Mouse (Mus musculus) midbrain, postnatal 0 days (tissue): ENCODE data around the gene Rhbdf1. TPM values are rescaled to one million over a fixed set of nuclear protein-coding genes. Genes with fewer than 3 reads are reported as not detected.
A peak's percentile ranks its signal among the peaks of the same experiment; 100 is the strongest.

Source experiments
- ATAC-seq: fragments of 200-750 bp; cut with Nextera tagmentation; 2 replicates; pipeline ENCODE4 v1.8.0; 2017; ENCODE audit warnings: moderate number of reproducible peaks, mild to moderate bottlenecking, moderate TSS enrichment, moderate library complexity; ENCODE audit not compliant: low FRiP score
- DNase-seq: peaks from one replicate; pipeline ENCODE4 v3.0.0-alpha.2; 2015; ENCODE audit warnings: low spot score
- H3K27ac ChIP-seq: fragments of 300-500 bp; sonication (generic); 2 replicates; pipeline ENCODE4 v1.5.1; 2014; ENCODE audit warnings: low read depth, mild to moderate bottlenecking, low read length, mixed read lengths
- H3K27me3 ChIP-seq: fragments of 300-500 bp; sonication (generic); 2 replicates; pipeline ENCODE4 v1.6.1; 2014; ENCODE audit warnings: low read length, control low read depth, mixed read lengths; ENCODE audit not compliant: insufficient read depth
- H3K36me3 ChIP-seq: fragments of 300-500 bp; sonication (generic); 2 replicates; pipeline ENCODE4 v1.6.1; 2014; ENCODE audit warnings: low read length, control low read depth, mixed read lengths; ENCODE audit not compliant: insufficient read depth
- H3K4me1 ChIP-seq: fragments of 300-500 bp; sonication (generic); 2 replicates; pipeline ENCODE4 v1.6.1; 2014; ENCODE audit warnings: mild to moderate bottlenecking, control low read depth, antibody characterized with exemption, low read length, mixed read lengths; ENCODE audit not compliant: insufficient read depth
- H3K4me2 ChIP-seq: fragments of 300-500 bp; sonication (generic); 2 replicates; pipeline ENCODE4 v1.6.1; 2014; ENCODE audit warnings: low read depth, mild to moderate bottlenecking, low read length, mixed read lengths; ENCODE audit not compliant: poor library complexity, severe bottlenecking
- H3K4me3 ChIP-seq: fragments of 300-500 bp; sonication (generic); 2 replicates; pipeline ENCODE4 v1.5.1; 2014; ENCODE audit warnings: low read depth, mild to moderate bottlenecking, low read length, moderate library complexity
- H3K9ac ChIP-seq: fragments of 300-500 bp; sonication (generic); replicated peaks from 2 replicates; pipeline ENCODE4 v1.6.1; 2014; ENCODE audit warnings: mild to moderate bottlenecking, low read length, moderate library complexity, mixed read lengths; ENCODE audit not compliant: poor library complexity, severe bottlenecking
- H3K9me3 ChIP-seq: fragments of 300-500 bp; sonication (generic); 2 replicates; pipeline ENCODE4 v1.6.1; 2016; ENCODE audit warnings: low read length, control low read depth
- CTCF ChIP-seq: IDR thresholded peaks from 2 replicates; pipeline ENCODE4 v1.5.1; 2016; ENCODE audit warnings: antibody characterized with exemption, mild to moderate bottlenecking
- WGBS: fragments of 180-500 bp; shearing (Covaris S2); extraction: QIAGEN DNeasy Blood & Tissue Kit; methylation state at CpG from one replicate; pipeline ENCODE4 v1.1.7; 2014; 5-methylcytosine and 5-hydroxymethylcytosine counted together
- polyA plus RNA-seq: library from polyadenylated mRNA; unstranded; fragments of >200 nt; fragmentation: Nextera tagmentation; extraction: Ambion mirVana; gene quantifications from 2 replicates; pipeline ENCODE4 v1.2.1, GENCODE M21; 2015
- total RNA-seq: library from RNA; depleted of rRNA; stranded (reverse); fragments of >200 nt; gene quantifications from 2 replicates; pipeline ENCODE4 v1.2.3, GENCODE M21; 2014

Rhbdf1 gene
- total and polyA plus RNA-seq, 2 experiments from 2014 or later, result 17.6 to 55.6 TPM

GRCm38 (mm10) chr11:32250880-32251763, 29.0 kb upstream of the Rhbdf1 start:
- 89% methylated on average over 8 of the region's 8 CpGs for WGBS
- Histone ChIP-seq H3K36me3 (peaks cover 24% of the 10 kb centered on the region), H3K27me3 (no peaks in the 10 kb centered on the region), H3K9me3 (no peaks in the 10 kb centered on the region), H3K4me2 (no peak overlapping the region), H3K4me1 (no peaks in the 10 kb centered on the region), H3K4me3 (no peak overlapping the region), H3K27ac (no peak overlapping the region), H3K9ac (no peak overlapping the region)
- DNase-seq (no peak), ATAC-seq (no peak)
- no peak for TF ChIP-seq CTCF

GRCm38 (mm10) chr11:32248350-32248749, 26.2 kb upstream of the Rhbdf1 start:
- no peak for TF ChIP-seq CTCF
- Histone ChIP-seq H3K9ac (no peak overlapping the region), H3K4me1 (no peaks in the 10 kb centered on the region), H3K4me3 (no peak overlapping the region), H3K36me3 (peaks cover 34% of the 10 kb centered on the region), H3K4me2 (no peak overlapping the region), H3K27me3 (no peaks in the 10 kb centered on the region), H3K9me3 (no peaks in the 10 kb centered on the region), H3K27ac (no peak overlapping the region)
- DNase-seq, result no peak
- no peak for ATAC-seq
- 81% methylated on average over 3 of the region's 3 CpGs for WGBS

- ATAC-seq (no peak), DNase-seq (no peak)
- H3K9ac ChIP-seq, result no peak overlapping the region
- TF ChIP-seq CTCF, result peak; percentile 62
- no peaks in the 10 kb centered on the region for H3K4me1 ChIP-seq
- H3K27ac ChIP-seq, result no peak overlapping the region
- no peaks in the 10 kb centered on the region for H3K9me3 ChIP-seq
- no peak overlapping the region for H3K4me3 ChIP-seq
- no peaks in the 10 kb centered on the region for H3K27me3 ChIP-seq
- H3K36me3 ChIP-seq, result peaks cover 43% of the 10 kb centered on the region
- no peak overlapping the region for H3K4me2 ChIP-seq
These were observed 25.0 kb upstream of the Rhbdf1 start for GRCm38 (mm10) chr11:32247068-32247467.

GRCm38 (mm10) chr11:32245614-32246013, 23.5 kb upstream of the Rhbdf1 start:
- Histone ChIP-seq H3K4me2 (no peak overlapping the region), H3K9ac (no peak overlapping the region), H3K4me3 (no peak overlapping the region), H3K27ac (no peak overlapping the region), H3K27me3 (no peaks in the 10 kb centered on the region), H3K36me3 (peaks cover 51% of the 10 kb centered on the region), H3K4me1 (no peaks in the 10 kb centered on the region), H3K9me3 (no peaks in the 10 kb centered on the region)
- WGBS, result 99% methylated on average over 6 of the region's 6 CpGs
- TF ChIP-seq CTCF, result no peak
- ATAC-seq, result no peak
- no peak for DNase-seq

GRCm38 (mm10) chr11:32244617-32245016, 22.5 kb upstream of the Rhbdf1 start:
- H3K4me3 ChIP-seq, result no peak overlapping the region
- H3K4me2 ChIP-seq, result no peak overlapping the region
- H3K36me3 ChIP-seq, result peaks cover 52% of the 10 kb centered on the region
- H3K27me3 ChIP-seq, result no peaks in the 10 kb centered on the region
- no peak overlapping the region for H3K9ac ChIP-seq
- TF ChIP-seq CTCF, result no peak
- no peak for ATAC-seq
- H3K27ac ChIP-seq, result no peak overlapping the region
- WGBS, result 95% methylated on average over 1 of the region's 1 CpGs
- no peaks in the 10 kb centered on the region for H3K4me1 ChIP-seq
- no peak for DNase-seq
- H3K9me3 ChIP-seq, result no peaks in the 10 kb centered on the region

- Histone ChIP-seq H3K36me3 (peaks cover 51% of the 10 kb centered on the region), H3K4me2 (no peak overlapping the region), H3K4me3 (no peak overlapping the region), H3K9ac (no peak overlapping the region), H3K27ac (no peak overlapping the region), H3K4me1 (no peaks in the 10 kb centered on the region), H3K9me3 (no peaks in the 10 kb centered on the region), H3K27me3 (no peaks in the 10 kb centered on the region)
- ATAC-seq, result no peak
- TF ChIP-seq CTCF, result no peak
- 82% methylated on average over 3 of the region's 3 CpGs for WGBS
- no peak for DNase-seq
These were observed 22.0 kb upstream of the Rhbdf1 start for GRCm38 (mm10) chr11:32244064-32244463.
